Mouse (Mus musculus): ENCODE measurements at regions not wholly inside any gene's neighbourhood (a gene's known extent, or its start where the extent isn't known, plus 50 kb on each side); places are given as distances from the start of the nearest gene placed in this dataset.

DNA sequence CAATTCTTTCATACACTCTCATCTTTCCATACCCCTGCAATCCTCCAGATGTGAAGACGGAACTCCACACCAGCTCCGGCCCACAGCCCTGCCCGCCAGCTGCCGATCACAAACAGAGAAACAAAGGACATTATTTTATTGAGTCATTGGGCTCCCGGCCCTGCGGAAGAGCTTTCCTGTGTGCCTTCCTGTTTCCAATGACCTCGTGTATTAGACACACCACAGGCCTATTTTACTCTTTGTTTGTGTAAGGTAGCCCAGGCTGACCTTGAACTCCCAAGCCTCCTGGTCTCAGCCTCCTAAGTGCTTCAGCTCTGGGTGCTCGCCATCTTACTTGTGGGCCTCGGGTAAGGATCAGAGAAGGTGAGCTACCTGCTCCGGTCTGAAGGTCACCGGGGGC lies 53.1 kb upstream of the Thy1 start:
- Histone ChIP-seq H3K27me3 (ENCODE audit: poor library complexity, severe bottlenecking) (no peaks in the 10 kb centered on the region), H3K4me1 (peaks cover 38% of the 10 kb centered on the region), H3K4me3 (no peak overlapping the region), H3K27ac (no peak overlapping the region), H3K9me3 (no peaks in the 10 kb centered on the region), H3K36me3 (replicated peaks) (no peaks in the 10 kb centered on the region)
- WGBS, result 78% methylated on average over 11 of the region's 11 CpGs
- DNase-seq (ENCODE audit: extremely low spot score, low spot score), result no peak

DNA sequence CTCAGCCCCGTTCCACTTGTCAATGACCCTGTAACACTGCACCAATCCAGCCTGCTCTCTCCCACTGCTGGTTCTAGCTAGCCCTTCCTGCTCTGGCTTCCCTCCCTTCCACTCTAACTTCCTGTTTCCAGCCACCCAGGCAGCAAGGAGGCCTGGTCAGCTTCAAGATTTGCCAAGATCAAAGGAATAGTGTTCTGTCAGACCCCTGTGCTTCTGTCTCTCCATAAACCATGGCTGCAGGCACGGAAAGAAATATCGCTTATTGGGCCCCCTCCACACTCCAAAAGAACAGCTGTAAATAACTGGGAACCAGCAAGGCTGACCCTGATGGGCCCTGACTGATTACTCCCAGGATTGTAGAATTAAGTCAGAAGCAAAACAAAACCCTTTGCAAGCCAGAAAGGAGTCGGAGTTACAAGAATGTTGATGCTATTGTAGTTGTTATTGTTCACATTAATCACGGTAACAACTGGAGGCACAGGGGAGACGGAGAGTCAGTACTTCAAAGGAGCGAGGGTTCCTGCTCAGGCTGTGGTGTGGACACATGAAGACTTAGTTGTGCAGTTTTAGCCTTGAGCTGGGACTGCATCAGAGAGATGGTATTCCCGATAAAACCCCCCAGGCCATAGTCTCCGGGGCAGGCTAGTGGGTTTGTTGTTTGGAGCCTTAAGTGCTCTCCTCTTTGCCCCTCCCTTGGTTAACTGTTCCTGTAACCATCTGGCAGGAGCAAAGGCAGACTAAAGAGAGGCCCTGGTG lies 49.8 kb upstream of the Thy1 start:
- WGBS, result 36% methylated on average over 9 of the region's 9 CpGs
- Histone ChIP-seq H3K27me3 (ENCODE audit: poor library complexity, severe bottlenecking) (no peaks in the 10 kb centered on the region), H3K4me3 (no peak overlapping the region), H3K27ac (peak overlapping the region; percentile 53; the same call in 1 of the 2 replicates), H3K36me3 (replicated peaks) (no peaks in the 10 kb centered on the region), H3K9me3 (no peaks in the 10 kb centered on the region), H3K4me1 (peaks cover 36% of the 10 kb centered on the region)
- no peak for DNase-seq (ENCODE audit: extremely low spot score, low spot score)
